Mouse (Mus musculus) layer of hippocampus, adult 2 months (tissue): ENCODE data around the gene Ppp1r21. TPM values are rescaled to one million over a fixed set of nuclear protein-coding genes. Genes with fewer than 3 reads are reported as not detected.

Experiments used
- DNase-seq, 2 experiments: peaks; one replicate each; pipeline ENCODE4 v3.0.0; 2022; ENCODE audit warnings: low spot score in 2 of 2
- H3K27ac ChIP-seq: fragments of 200-600 bp; 2 replicates; pipeline ENCODE4 v1.8.1; 2022
- H3K4me3 ChIP-seq: fragments of 200-600 bp; 2 replicates; pipeline ENCODE4 v1.8.1; 2022; ENCODE audit warnings: mild to moderate bottlenecking
- CTCF ChIP-seq: fragments of 200-600 bp; conservative IDR thresholded peaks from 2 replicates; pipeline ENCODE4 v1.8.1; 2022; ENCODE audit warnings: antibody characterized with exemption, mild to moderate bottlenecking, moderate library complexity
- total RNA-seq, 2 experiments: library from RNA; stranded (reverse); gene quantifications; 2 replicates each; pipeline ENCODE4 v1.2.3; 2021

Ppp1r21 gene
- total RNA-seq, 2 experiments from 2014 or later: 82.8 to 87.7 TPM

- H3K27ac ChIP-seq: peak overlapping the region; percentile 68
- TF ChIP-seq CTCF: no peak
- H3K4me3 ChIP-seq: no peak overlapping the region
- DNase-seq: no peak
Observed at GRCm38 (mm10) chr17:88588228-88588627, 58.3 kb downstream of the Ppp1r21 start.

GRCm38 (mm10) chr17:88590251-88590650 is 60.3 kb downstream of the Ppp1r21 start:
- no peak for TF ChIP-seq CTCF
- peak overlapping the region; percentile 20; the same call in 1 of the 2 replicates for H3K27ac ChIP-seq
- H3K4me3 ChIP-seq: no peak overlapping the region
- no peak for DNase-seq

- H3K27ac ChIP-seq: no peak overlapping the region
- no peak overlapping the region for H3K4me3 ChIP-seq
- TF ChIP-seq CTCF: no peak
- no peak for DNase-seq
Observed at GRCm38 (mm10) chr17:88595071-88595470, 65.2 kb downstream of the Ppp1r21 start.

GRCm38 (mm10) chr17:88596068-88596467 is 66.2 kb downstream of the Ppp1r21 start:
- no peak overlapping the region for H3K4me3 ChIP-seq
- no peak for DNase-seq
- no peak for TF ChIP-seq CTCF
- H3K27ac ChIP-seq: no peak overlapping the region

GRCm38 (mm10) chr17:88596544-88597221 is 66.8 kb downstream of the Ppp1r21 start:
- DNase-seq: peak; percentile 69 to 71
- Histone ChIP-seq H3K4me3 (peak overlapping the region; percentile 82), H3K27ac (peak overlapping the region; percentile 85)
- TF ChIP-seq CTCF: peak; percentile 85; the same call in 1 of the 2 replicates

GRCm38 (mm10) chr17:88597222-88598055 is 67.5 kb downstream of the Ppp1r21 start, which contains the start of gene Ston1:
Ston1 (plus strand) TSS chr17:88597684.
- TF ChIP-seq CTCF: no peak; the same call in 1 of the 2 replicates
- DNase-seq: no peak
- peak within 1 kb of the TSS; percentile 85 for H3K27ac ChIP-seq
- peak within 1 kb of the TSS; percentile 82 for H3K4me3 ChIP-seq

GRCm38 (mm10) chr17:88598056-88598420 is 68.1 kb downstream of the Ppp1r21 start:
- DNase-seq: no peak
- peak overlapping the region; percentile 85 for H3K27ac ChIP-seq
- TF ChIP-seq CTCF: no peak

GRCm38 (mm10) chr17:88598570-88599368 is 68.9 kb downstream of the Ppp1r21 start:
- no peak for DNase-seq
- TF ChIP-seq CTCF: no peak
- H3K27ac ChIP-seq: 0 out of 2 replicates have a peak overlapping the region, but pooled peaks have one; percentile 43
- H3K4me3 ChIP-seq: no peak overlapping the region; the same call in 1 of the 2 replicates

More at GRCm38 (mm10) chr17:88598056-88598420, 68.1 kb downstream of the Ppp1r21 start:
- H3K4me3 ChIP-seq: peak overlapping the region; percentile 82

GRCm38 (mm10) chr17:88600492-88601026 is 70.6 kb downstream of the Ppp1r21 start:
- no peak for TF ChIP-seq CTCF
- no peak for DNase-seq

GRCm38 (mm10) chr17:88603943-88604342 is 74.0 kb downstream of the Ppp1r21 start:
- TF ChIP-seq CTCF: no peak
- no peak overlapping the region for H3K27ac ChIP-seq
- no peak for DNase-seq
- no peak overlapping the region for H3K4me3 ChIP-seq

More at GRCm38 (mm10) chr17:88600492-88601026, 70.6 kb downstream of the Ppp1r21 start:
- Histone ChIP-seq H3K4me3 (no peak overlapping the region), H3K27ac (no peak overlapping the region)

GRCm38 (mm10) chr17:88606056-88606455 is 76.1 kb downstream of the Ppp1r21 start:
- Histone ChIP-seq H3K4me3 (no peak overlapping the region), H3K27ac (no peak overlapping the region)
- DNase-seq: no peak
- TF ChIP-seq CTCF: no peak

- Histone ChIP-seq H3K27ac (no peak overlapping the region), H3K4me3 (no peak overlapping the region)
- no peak for DNase-seq
- no peak for TF ChIP-seq CTCF
Observed at GRCm38 (mm10) chr17:88609361-88609760, 79.4 kb downstream of the Ppp1r21 start.
